Mouse (Mus musculus) frontal cortex, postnatal 14 days (tissue): ENCODE results near the gene Gm5798.
"Not testable (repeated sequence)": the region's sequence is repeated elsewhere in the genome, so short reads cannot be mapped to it uniquely, and the experiment has no call there.

ENCODE experiments used
- DNase-seq, 2 experiments: peaks; one replicate each; pipeline ENCODE4 v3.0.0; 2022; ENCODE audit warnings: low spot score in 2 of 2

Gm5798 gene

GRCm38 (mm10) chr14:41348309-41348708 is at the start of gene Gm5798:
Gene Gm5798, plus strand, starts transcription at chr14:41348609.
- DNase-seq, result not testable (repeated sequence)

DNA sequence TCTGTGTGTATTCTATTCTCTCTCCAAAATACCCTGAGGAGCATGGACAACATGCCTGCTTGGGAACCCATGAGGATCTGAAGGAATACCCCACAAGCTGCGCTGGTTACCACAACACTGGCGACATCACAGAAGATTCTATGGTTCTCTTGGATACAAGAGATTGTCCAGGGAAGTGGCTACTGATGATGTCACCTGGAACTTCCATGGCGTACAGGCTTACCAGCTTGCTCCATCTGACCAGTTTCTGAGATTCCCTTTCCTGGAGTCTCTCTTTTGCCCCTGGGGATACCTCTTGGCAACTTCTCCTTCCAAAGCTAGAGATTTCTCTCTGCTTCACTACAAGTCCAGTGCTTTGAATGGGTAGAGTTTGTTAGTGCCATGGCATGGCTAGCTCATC is 37.9 kb downstream of the Gm5798 start, which contains the start of gene Gm7945:
Gene Gm7945, minus strand, starts transcription at position 101 of the 400 bp plus-strand sequence.
- not testable (repeated sequence) for DNase-seq
